Mouse (Mus musculus) gastrocnemius, adult 2 months (tissue): ENCODE results near the gene Nfib. TPM values are rescaled to one million over a fixed set of nuclear protein-coding genes. Genes with fewer than 3 reads are reported as not detected.

Experiments used
- DNase-seq: peaks from one replicate; pipeline ENCODE4 v3.0.0; 2022
- H3K27ac ChIP-seq: fragments of 200-600 bp; 2 replicates; pipeline ENCODE4 v1.8.1; 2022; ENCODE audit warnings: mild to moderate bottlenecking
- H3K4me3 ChIP-seq: fragments of 200-600 bp; 2 replicates; pipeline ENCODE4 v1.8.1; 2022; ENCODE audit warnings: mild to moderate bottlenecking, moderate library complexity
- CTCF ChIP-seq: fragments of 200-600 bp; IDR thresholded peaks from 2 replicates; pipeline ENCODE4 v1.8.1; 2022; ENCODE audit warnings: antibody characterized with exemption, mild to moderate bottlenecking, moderate library complexity
- intact Hi-C: fragments of 180-260 bp; cut with DNase I; formaldehyde crosslinking; loops from one replicate; pipeline ENCODE4 v1.15.1; 2025
- total RNA-seq, 2 experiments: library from RNA; stranded (reverse); gene quantifications; 2 replicates each; pipeline ENCODE4 v1.2.3; 2021

The Nfib gene
- total RNA-seq, 2 experiments from 2014 or later: 67.9 to 93.6 TPM

GRCm38 (mm10) chr4:82252054-82252453 is 453.5 kb downstream of the Nfib start:
- Histone ChIP-seq H3K27ac (no peak overlapping the region), H3K4me3 (no peak overlapping the region)
- intact Hi-C loops: no loop called here
- DNase-seq: no peak
- TF ChIP-seq CTCF: no peak

DNA sequence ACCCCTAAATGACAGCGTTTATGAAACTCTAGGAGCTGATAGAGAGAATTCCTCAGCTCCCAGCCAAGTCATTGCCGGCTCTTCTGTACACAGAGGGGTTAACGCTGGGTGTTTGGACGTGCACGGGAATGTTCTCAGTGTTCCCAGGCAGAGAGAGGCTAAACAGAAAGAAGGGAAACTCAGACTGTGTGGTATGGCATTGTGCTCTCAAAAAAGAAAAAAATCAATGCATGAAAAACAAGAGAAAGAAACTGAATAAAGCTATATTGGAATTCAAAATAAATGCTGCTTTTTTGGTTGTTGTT is 455.2 kb downstream of the Nfib start:
- TF ChIP-seq CTCF: no peak
- intact Hi-C loops: no loop called here
- peak overlapping the region; percentile 5; the same call in 1 of the 2 replicates for H3K27ac ChIP-seq
- DNase-seq: no peak
- no peak overlapping the region for H3K4me3 ChIP-seq

DNA sequence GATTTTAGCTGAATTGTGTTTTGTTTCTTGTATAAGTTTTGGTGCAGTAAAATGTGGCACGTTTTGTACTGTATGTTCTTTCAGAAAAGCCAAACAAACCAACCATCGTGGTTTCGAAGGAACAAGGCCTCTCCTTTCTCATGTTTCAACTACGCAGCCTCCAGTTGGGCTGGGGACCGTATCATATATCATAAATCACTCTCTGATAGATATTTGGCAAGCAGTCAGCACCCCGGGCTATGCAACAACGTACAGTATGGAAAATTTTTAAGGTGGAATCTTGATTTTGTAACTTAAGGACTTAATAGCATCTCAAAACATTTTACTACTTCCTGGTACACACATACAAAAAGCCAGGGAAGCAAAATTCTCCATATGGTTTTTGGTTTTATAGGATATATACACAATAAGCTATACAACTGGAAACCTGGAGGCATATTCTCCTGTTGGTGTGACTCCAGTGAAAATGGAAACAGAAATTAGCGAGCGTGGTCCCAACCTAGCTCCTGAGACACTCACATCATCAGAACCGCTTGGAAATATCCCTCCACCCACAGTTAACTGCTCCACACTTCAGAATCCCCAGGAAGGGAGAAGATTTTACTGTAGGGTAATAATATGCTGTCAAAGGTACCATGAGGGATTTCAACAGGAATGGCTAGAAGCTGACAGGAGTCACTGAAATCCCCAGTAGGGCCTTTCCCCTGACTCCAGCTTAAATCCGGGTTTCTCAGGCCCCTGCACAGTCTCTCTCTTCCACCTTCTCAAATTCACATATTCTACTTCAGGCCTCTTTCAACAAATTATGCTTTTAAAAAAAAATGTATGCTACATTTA is 455.8 kb downstream of the Nfib start:
- Histone ChIP-seq H3K27ac (peak overlapping the region; percentile 5), H3K4me3 (peak overlapping the region; percentile 38; the same call in 1 of the 2 replicates)
- TF ChIP-seq CTCF: no peak
- intact Hi-C loops: no loop called here
- DNase-seq: no peak

DNA sequence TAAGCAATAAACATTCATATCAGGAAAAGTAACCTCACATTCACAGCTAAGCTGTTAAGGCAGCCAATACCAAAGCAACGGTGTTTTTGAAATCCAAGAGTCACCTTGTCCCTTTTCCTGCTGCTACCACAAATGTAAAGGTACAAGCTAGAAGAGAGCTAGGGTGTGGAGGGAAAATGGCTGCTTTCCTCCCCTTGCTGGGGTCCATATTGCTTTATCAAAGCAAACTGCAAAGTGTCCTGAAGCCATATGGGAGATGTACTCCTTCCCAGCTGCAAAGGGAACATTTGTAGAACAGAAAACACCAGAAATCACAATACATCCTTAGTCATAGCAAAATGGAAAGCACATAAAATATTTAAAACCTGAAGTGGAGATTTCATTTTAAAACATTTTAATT is 456.6 kb downstream of the Nfib start:
- no peak overlapping the region for H3K27ac ChIP-seq
- H3K4me3 ChIP-seq: no peak overlapping the region
- intact Hi-C loops: no loop called here
- no peak for DNase-seq
- no peak for TF ChIP-seq CTCF

- H3K4me3 ChIP-seq: no peak overlapping the region
- DNase-seq: no peak
- H3K27ac ChIP-seq: no peak overlapping the region
- intact Hi-C loops: no loop called here
- no peak for TF ChIP-seq CTCF
Measured at GRCm38 (mm10) chr4:82248031-82248430, 457.5 kb downstream of the Nfib start.

DNA sequence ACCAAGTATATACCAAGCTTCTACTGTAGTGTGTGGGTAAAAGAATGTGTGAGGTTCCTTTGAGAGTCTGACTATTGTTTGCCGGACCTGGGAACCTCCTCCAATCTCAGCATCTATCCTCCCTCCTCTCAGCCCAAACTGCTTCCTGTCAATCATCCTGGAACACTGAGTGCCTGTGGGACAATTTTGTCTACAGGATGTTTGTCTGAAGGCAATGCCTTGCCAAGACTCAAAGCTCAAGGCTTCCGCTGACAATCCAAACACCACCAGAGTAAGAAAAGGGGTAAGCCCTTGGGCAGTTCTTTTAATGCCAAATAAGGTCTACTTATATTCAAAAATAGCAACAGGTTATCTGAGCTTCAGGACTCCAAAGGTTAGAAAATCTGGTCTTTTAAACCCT is 459.3 kb downstream of the Nfib start:
- TF ChIP-seq CTCF: no peak
- Histone ChIP-seq H3K27ac (peak overlapping the region; percentile 66), H3K4me3 (no peak overlapping the region)
- intact Hi-C loops: no loop called here
- DNase-seq: no peak

Other genes starting within 250 kb of the Nfib start
- gene Zdhhc21, start 154.2 kb upstream of the Nfib start, total RNA-seq: 10 to 100 TPM; 10.9 to 13.9 TPM
- not detected for gene Cer1, start 179.4 kb upstream of the Nfib start, total RNA-seq